Mouse (Mus musculus) bone marrow macrophage, adult 2 months (primary cell): ENCODE measurements at regions not wholly inside any gene's neighbourhood (a gene's known extent, or its start where the extent isn't known, plus 50 kb on each side); places are given as distances from the start of the nearest gene placed in this dataset.

Source experiments
- H3K27ac ChIP-seq: 2 replicates; pipeline ENCODE4 v1.5.1; 2012; ENCODE audit warnings: low read depth, low read length; ENCODE audit not compliant: insufficient read depth
- H3K4me1 ChIP-seq: 2 replicates; pipeline ENCODE4 v1.6.1; 2012; ENCODE audit warnings: low read length; ENCODE audit not compliant: control insufficient read depth, insufficient read depth
- H3K4me3 ChIP-seq: 2 replicates; pipeline ENCODE4 v1.5.1; 2012; ENCODE audit warnings: mild to moderate bottlenecking, low read length, moderate library complexity; ENCODE audit not compliant: insufficient read depth
- CTCF ChIP-seq: IDR thresholded peaks from 2 replicates; pipeline ENCODE4 v1.5.1; 2012; ENCODE audit warnings: low read depth, mild to moderate bottlenecking, low read length, moderate library complexity
- POLR2A ChIP-seq: IDR thresholded peaks from 2 replicates; pipeline ENCODE4 v1.6.1; 2012; ENCODE audit warnings: mild to moderate bottlenecking, low read depth, low read length, borderline replicate concordance

GRCm38 (mm10) chr14:24986404-24986803 lies 472.6 kb upstream of the Zmiz1 start:
- H3K27ac ChIP-seq, result no peak overlapping the region
- H3K4me1 ChIP-seq, result no peaks in the 10 kb centered on the region
- no peak overlapping the region for H3K4me3 ChIP-seq
- TF ChIP-seq POLR2A (no peak), CTCF (no peak)

- no peaks in the 10 kb centered on the region for H3K4me1 ChIP-seq
- H3K4me3 ChIP-seq, result no peak overlapping the region
- no peak for TF ChIP-seq CTCF
- no peak for TF ChIP-seq POLR2A
- H3K27ac ChIP-seq, result no peak overlapping the region
Observed at GRCm38 (mm10) chr14:24993751-24994658, 465.0 kb upstream of the Zmiz1 start.

GRCm38 (mm10) chr14:24995226-24995625 lies 463.8 kb upstream of the Zmiz1 start:
- TF ChIP-seq CTCF, result no peak
- TF ChIP-seq POLR2A, result no peak
- no peak overlapping the region for H3K27ac ChIP-seq
- H3K4me3 ChIP-seq, result no peak overlapping the region
- no peaks in the 10 kb centered on the region for H3K4me1 ChIP-seq

- Histone ChIP-seq H3K27ac (no peak overlapping the region), H3K4me1 (no peaks in the 10 kb centered on the region), H3K4me3 (no peak overlapping the region)
- TF ChIP-seq POLR2A, result no peak
- no peak for TF ChIP-seq CTCF
Observed at GRCm38 (mm10) chr14:24997786-24998509, 461.0 kb upstream of the Zmiz1 start.

- H3K4me3 ChIP-seq, result no peak overlapping the region
- H3K27ac ChIP-seq, result no peak overlapping the region
- H3K4me1 ChIP-seq, result no peaks in the 10 kb centered on the region
- TF ChIP-seq CTCF (no peak), POLR2A (no peak)
Observed at GRCm38 (mm10) chr14:24999008-24999572, 459.9 kb upstream of the Zmiz1 start.

- TF ChIP-seq CTCF, result no peak
- Histone ChIP-seq H3K4me3 (no peak overlapping the region), H3K27ac (no peak overlapping the region), H3K4me1 (no peaks in the 10 kb centered on the region)
Observed at GRCm38 (mm10) chr14:25005241-25005946, 453.6 kb upstream of the Zmiz1 start.

- Histone ChIP-seq H3K27ac (no peak overlapping the region), H3K4me3 (no peak overlapping the region), H3K4me1 (no peaks in the 10 kb centered on the region)
- TF ChIP-seq CTCF (no peak), POLR2A (no peak)
Observed at GRCm38 (mm10) chr14:25011926-25012325, 447.1 kb upstream of the Zmiz1 start.

- Histone ChIP-seq H3K4me3 (no peak overlapping the region), H3K4me1 (no peaks in the 10 kb centered on the region), H3K27ac (no peak overlapping the region)
- TF ChIP-seq CTCF (no peak), POLR2A (no peak)
Observed at GRCm38 (mm10) chr14:25015288-25016238, 443.4 kb upstream of the Zmiz1 start.

- no peak overlapping the region for H3K4me3 ChIP-seq
- TF ChIP-seq POLR2A, result no peak
- TF ChIP-seq CTCF, result peak; percentile 62
- H3K27ac ChIP-seq, result no peak overlapping the region
- no peaks in the 10 kb centered on the region for H3K4me1 ChIP-seq
Observed at GRCm38 (mm10) chr14:25017860-25018259, 441.1 kb upstream of the Zmiz1 start.
